Mouse (Mus musculus) spleen, adult 2 months (tissue): ENCODE measurements around the gene Heyl.

Source experiments
- CTCF ChIP-seq: fragments of 200-500 bp; IDR thresholded peaks from 2 replicates; pipeline ENCODE4 v1.5.1; 2011; ENCODE audit warnings: mild to moderate bottlenecking, inconsistent platforms; ENCODE audit not compliant: insufficient read depth, insufficient read length, insufficient replicate concordance; ENCODE audit errors: extremely low read depth
- POLR2A ChIP-seq: fragments of 200-500 bp; IDR thresholded peaks from 2 replicates; pipeline ENCODE4 v1.6.1; 2011; ENCODE audit warnings: low read depth, low read length, inconsistent platforms

GRCm38 (mm10) chr4:123211453-123211852 lies 21.9 kb upstream of the Heyl start:
- TF ChIP-seq CTCF (no peak), POLR2A (no peak)
